Mouse (Mus musculus) erythroblast, embryonic 14.5 days (primary cell): ENCODE results near the gene Htra1.

ENCODE experiments used
- GATA1 ChIP-seq: IDR thresholded peaks from 2 replicates; pipeline ENCODE4 v1.6.1; 2012; ENCODE audit warnings: low read length, inconsistent platforms, mixed read lengths
- TAL1 ChIP-seq: IDR thresholded peaks from 3 replicates; pipeline ENCODE4 v1.6.1; 2012; ENCODE audit warnings: low read length, inconsistent platforms, mixed read lengths

DNA sequence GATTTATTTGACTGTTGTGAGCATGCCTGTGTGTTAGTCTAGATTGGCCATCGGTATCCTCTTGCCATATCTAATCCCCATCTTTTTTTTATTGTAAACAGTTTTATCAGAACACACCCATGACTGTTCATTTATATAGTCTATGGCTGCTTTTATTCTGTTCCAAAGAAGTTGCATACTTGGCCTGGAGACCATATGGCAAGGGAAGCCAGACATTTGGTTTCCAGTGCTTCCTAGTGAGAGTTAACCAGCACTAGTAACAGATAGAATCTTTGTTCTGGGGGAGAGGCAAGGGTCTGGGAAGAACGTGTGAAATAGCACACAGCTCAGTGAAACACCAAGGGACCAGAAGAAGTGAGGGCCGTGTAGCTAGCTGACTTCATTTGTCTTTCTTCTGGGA, 33.6 kb downstream of the Htra1 start:
- TF ChIP-seq GATA1 (no peak), TAL1 (no peak)
